Mouse (Mus musculus) erythroblast, embryonic 14.5 days (primary cell): Measurements from ENCODE around the gene Slc30a2.

ENCODE experiments used
- GATA1 ChIP-seq: IDR thresholded peaks from 2 replicates; pipeline ENCODE4 v1.6.1; 2012; ENCODE audit warnings: low read length, inconsistent platforms, mixed read lengths
- TAL1 ChIP-seq: IDR thresholded peaks from 3 replicates; pipeline ENCODE4 v1.6.1; 2012; ENCODE audit warnings: low read length, inconsistent platforms, mixed read lengths

DNA sequence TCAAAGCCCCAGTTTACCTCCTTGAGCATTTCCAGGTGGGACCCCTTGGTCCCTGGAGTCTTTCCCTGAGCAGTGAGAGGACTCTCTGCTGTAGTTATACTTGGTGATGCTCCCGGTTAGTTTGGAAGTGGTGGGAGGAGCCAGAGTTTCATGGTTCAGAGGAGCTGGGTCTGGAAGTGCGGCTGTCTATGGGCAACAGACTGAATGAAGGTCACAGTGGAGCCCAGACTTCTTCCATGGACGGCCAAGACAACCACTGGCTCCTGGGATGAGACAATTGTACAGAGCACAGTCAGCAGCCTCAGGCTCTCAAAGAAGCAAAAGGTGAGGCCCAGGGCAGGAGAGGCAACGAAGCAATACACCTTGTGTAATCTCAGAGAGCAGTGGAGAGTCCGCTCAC lies 12.7 kb upstream of the Slc30a2 start:
- TF ChIP-seq GATA1 (no peak), TAL1 (no peak)
